Mouse (Mus musculus) B cell, adult 2 months (primary cell): Measurements from ENCODE around the gene Arntl2.
A peak's percentile ranks its signal among the peaks of the same experiment; 100 is the strongest.

Source experiments
- DNase-seq, 2 experiments: peaks; one replicate each; pipeline ENCODE4 v3.0.0; 2022

Arntl2 gene

DNA sequence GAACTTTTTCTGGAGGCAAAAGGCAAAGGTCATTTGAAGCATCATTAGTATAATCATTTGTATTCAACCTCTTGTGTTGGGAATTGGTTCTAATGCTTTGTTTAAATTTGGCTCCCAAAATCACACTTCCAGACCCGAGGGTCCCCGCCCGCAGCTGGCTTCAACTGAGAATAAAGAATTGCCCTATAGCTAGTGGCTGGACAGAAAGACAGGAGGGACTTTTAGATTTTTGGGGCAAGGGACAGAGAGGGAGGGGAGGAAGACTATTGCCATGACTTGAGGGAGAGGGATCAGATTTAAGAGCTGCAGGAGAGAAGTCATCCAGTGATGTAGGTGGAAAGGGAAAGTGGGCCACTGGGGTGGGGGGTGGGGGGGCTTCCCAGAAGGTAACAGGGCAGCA, 14.3 kb upstream of the Arntl2 start:
- DNase-seq: no peak

DNA sequence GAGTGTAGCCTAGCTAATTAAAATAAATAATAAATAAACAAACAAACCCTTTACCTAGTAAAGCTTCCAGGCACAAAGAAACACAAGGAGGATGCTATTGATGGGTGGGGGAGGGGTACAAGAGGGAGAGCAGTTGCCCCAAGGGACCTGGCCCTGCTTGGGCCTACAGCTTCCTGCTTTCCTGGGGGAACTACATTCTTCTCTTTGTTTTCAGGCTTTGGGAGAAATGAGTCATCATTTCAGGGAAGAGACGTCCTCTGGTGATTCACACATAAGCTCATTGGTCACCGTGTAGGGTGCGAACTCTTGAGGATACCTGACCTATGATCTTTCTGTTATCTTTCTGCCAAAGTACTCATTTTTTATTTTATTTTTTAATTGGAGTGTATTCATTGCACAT, 2.3 kb upstream of the Arntl2 start:
- no peak for DNase-seq

DNA sequence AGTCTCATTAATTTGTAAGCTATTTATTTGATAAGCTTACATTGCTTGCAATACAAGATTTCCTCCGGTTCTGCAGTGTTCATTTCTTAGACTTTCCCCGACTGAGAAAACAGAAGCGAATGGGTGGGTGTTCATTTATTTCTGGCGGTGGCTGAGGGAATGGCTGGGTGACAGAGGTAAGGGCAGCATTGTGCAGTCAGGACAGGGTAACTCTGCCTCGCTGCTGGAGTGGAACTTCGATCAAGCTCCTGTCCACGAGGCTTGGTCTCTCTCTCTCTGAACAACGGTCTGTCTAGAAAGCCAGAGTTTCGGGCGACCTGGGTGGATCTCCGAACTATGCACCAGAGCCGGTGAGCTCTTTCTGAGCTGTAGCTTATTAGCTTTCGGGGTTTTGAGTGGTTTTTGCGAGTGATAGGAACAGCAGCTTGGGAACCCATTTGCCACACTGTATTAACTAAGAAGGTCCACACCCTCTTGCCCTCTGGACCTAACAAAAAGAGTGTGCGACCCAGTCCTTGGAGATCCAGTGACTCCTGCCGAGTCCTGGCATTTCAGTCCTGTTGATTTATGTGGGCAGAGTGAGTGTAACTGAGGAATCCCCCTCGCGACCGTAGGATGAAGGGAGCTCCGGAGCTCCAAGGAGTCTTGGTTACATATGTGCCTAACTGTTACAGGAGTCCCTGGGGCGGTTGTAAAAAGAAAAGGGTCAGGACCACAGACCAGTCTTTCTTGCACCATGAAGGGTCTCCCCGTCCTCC, 510 bp upstream of the Arntl2 start:
- no peak for DNase-seq

DNA sequence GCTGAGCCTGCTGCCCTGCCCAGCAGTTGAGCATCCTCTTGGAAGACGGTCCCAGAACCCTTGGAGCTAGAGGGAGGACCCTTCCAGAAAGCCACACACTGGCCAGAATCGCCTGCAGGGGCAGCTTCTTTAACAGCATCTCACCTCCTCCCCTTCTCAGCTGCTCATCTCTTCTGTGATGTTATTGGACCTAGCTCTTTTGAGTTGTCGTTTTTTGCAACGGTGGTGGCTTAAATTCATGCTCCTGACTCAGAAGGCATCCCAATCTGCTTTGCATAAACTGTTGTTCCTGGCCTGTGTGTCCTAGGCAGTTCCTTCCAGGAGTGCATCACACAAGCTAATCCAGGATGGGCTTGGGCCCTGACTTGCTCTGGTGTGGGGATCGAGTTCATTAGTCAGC, 1.6 kb downstream of the Arntl2 start:
- DNase-seq: no peak

DNA sequence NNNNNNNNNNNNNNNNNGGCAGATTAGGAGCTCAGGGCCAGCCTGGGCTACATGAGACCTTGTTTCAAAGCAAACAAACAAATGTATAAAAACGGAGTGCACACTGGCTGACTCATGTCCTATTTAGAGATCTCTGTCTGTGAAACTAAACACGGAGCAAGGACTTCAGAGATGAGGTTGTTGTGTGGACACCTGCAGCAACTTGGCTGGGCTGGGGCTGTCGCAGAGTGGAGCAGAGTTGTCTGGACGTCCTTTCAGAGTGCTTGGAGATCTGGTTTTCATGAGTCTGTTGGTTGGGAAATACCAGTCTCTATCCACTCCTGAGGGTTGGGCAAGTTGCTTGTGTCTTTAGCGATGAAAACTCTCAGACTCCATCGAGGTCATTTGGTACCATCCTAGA, 14.1 kb downstream of the Arntl2 start:
- DNase-seq: no peak

DNA sequence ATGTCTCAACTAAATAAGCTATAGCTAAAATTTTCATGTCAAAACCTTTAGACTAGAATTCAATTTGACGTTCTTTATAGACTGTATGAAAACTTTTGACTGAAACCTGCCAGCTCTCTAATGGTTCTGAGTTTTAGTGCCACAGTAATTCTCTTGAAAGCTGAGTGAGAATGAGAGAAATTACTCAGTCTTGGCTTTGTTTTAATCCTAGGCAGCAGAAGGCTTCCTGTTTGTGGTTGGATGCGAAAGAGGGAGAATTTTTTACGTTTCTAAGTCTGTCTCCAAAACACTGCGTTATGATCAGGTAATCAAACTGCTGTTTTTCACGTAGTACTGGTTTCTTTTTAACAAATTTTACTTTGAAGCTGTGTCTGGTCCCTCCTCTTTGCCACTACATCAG, 17.2 kb downstream of the Arntl2 start:
- DNase-seq: no peak

DNA sequence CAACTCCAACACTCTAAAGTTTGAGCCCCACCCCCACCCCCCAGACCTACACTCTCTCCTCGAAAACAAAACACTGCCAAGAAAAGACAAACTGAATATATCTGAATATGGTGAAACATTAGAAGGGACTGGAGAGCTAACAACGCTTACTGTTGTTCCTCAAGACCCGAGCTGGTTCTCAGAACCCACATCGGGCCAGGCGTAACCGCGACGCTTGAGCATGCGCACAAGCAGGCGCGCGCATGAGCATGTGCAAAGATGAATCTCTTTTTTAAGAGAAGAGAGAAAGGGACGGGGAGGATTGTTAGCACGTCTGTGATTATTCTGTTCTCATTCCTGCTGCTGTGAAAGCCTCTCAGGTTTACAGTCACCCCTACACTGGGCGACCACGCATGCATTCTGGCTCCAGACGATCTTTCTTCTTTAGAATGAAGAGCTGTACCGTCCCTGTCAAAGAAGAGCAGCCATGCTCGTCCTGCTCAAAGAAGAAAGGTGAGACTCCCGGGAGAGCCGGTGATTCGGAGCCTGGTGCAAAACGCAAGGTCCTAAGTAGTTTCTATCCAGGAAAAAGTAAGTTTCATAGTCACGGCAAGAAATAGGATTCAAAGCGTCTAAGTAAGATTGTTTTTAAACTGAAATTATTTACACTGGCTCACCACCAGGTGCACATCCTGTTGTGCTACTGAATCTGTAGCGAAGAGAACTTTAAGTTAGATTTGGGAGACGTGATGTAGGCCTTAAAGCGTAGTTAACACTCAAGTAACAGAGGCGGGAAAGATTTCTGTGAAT, 24.5 kb downstream of the Arntl2 start:
- DNase-seq: no peak

DNA sequence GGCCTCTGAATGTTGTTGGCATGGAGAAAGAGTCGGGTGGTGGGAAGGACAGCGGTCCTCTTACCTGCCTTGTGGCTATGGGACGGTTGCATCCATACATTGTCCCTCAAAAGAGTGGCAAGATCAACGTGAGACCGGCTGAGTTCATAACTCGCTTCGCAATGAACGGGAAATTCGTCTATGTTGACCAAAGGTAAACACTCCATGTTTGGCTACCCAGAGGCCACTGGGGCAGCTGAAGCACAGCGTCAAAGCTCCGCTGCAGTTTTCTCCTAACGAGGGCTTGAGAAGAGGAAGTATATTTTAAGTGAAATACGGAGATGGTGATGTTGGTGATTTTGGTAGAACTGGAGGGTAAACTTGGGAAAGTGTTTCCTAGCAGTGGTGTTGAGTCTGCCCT, 26.1 kb downstream of the Arntl2 start:
- DNase-seq: no peak

DNA sequence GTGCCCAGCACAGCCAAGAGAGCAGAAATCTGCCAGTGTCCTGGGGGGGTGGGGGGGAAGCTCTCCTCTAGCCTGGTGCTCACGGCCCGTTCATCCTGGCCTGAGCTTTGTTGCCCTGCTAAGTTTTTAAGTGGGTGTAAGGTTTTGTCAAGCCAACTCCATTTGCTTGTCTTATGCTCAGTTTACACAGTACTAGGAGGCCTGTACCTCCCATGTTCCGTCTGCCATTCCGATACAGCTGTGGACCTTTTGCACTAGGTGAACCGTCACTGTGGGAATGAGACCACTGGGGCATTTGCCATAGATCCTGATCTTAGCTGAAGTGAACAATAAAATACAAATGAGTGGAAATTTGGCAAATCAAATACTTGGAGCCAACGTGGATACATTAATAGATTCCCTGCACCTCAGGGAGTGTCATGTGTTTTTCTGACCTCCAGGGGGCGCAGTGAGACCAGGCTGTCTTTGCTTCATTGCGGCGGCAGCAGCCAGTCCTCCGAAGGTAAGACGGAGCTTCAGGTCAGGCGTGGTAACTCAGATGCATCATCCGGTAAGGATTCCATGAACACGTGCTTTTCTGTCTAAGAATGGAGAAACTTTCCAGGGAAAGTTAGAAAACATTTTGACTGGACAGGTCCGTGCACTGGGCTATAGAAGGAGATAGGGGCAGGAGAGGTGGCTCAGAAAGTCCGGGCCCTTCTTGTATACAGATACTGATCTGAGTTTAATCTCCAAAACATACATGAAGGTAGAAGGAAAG, 29.1 kb downstream of the Arntl2 start:
- DNase-seq: peak; percentile 67 to 68

DNA sequence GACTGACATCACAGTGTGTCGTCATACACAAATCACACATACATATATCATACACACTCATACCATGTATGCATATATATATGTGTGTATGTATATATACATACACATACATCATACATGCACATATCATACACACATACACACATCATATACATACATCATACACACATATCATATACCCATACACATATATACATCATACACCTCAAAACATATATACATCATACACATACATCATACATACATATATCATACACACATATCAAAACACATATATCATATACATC, 29.6 kb downstream of the Arntl2 start:
- DNase-seq: no peak

DNA sequence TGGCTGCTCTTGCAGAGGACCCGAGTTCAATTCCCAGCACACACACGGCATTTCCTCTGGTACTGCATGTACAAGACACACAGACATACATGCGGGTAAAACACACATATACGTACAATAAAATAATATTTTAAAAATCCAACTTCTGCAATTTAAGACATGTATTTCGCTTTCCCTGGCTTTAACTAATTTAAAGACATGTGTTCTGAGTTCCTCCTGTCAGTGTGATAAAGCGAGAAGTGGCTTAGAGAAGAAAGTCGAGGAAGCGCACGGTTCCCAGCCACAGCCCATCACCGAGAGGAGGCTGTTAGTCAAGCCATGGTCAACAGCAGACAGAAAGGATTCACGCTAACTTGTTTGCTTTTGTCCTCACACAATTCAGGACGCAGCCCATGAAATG, 35.5 kb downstream of the Arntl2 start:
- DNase-seq: no peak

DNA sequence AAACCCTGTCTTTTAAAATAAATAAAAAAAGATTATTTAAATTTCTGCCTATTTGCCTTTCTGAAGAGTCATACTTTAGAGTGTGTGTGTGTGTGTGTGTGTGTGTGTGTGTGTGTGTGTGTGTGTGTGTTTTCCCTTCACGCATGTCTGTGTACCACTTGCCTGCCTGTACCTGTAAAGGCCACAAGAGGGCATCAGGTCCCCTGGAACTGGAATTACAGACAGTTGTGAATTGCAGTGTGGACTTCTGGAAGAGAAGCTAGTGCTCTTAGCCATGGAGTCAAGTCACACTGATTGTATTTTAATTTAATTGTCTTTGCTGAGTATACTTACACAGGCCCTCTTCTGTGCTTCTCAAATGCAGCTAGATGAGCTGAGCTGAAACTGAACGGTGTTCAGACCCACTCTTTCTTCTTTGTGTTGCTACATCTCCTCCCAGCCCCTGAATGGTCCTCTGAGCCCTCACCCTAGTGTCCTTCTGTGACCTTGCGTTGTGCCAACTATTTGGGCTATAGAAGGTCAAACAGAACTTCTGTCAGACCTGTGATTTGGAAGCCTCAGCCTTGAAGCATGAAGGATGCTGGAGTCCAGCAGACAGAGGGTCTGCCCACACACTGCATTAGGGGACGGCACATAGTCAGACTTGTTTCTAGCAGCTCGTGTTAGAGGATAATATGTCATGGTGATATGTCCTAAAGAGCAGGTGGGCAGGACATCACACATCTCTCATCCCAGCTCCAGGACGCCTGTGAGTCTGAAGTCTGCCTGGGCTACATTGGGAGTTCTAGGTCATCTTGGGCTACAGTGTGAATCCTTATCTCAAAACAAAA, 37.8 kb downstream of the Arntl2 start:
- peak; percentile 28 to 40 for DNase-seq

DNA sequence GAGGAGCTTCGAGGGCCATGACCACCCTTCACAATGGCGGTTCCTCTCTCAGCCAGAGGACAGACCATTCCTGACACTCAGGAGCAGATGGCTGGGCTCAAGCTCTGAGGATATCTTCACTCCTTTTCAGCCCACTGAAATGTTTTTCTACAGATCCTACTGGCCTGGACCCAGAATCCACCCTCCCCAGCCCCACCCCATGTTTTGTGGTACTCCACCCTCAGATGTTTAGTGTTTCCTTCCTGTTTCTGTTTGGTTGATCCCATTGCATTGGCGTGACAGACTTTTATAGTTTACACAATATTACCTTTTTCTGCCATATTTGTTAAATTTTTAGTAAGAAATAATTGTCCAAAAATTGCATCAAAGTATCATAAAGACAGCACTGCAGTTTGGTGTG, 38.5 kb downstream of the Arntl2 start:
- no peak for DNase-seq

DNA sequence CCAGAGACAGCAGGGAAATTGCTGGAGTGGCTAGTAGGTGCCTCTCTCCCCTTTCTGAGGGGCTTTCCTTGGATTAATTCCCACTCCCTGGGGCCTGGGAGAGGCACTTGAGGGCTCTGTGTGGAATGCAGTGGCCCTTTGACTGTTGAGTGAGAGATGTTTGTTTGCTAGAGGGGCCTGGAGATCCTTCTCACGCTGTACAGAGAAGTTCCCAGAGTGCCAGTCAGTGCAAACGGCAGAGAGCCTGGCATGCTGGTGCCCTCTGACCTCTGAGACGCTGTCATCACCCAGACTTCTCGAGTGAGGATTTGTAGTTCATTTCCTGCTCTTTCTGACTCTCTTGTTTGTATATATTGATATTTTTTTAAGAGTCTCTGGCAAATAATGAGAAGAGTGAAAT, 39.9 kb downstream of the Arntl2 start:
- no peak for DNase-seq

DNA sequence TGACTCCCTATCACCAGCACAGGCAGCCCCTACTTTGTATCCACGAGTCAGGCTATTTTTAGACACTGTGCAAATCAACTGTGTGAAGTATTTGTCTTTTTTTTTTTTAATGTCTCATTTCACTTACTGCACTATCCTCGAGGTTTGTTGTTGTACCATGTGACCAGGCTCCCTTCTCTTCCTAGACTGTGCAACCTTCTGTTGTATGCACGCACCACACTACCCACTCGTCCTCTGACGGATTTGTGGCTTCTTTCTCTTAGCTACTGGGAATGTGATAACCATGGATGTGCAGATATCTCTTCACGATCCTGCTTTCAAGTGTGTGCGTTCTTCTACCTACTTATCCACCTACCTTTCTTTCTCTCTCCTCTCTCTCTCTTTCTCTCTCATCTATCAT, 41.5 kb downstream of the Arntl2 start:
- DNase-seq: no peak

DNA sequence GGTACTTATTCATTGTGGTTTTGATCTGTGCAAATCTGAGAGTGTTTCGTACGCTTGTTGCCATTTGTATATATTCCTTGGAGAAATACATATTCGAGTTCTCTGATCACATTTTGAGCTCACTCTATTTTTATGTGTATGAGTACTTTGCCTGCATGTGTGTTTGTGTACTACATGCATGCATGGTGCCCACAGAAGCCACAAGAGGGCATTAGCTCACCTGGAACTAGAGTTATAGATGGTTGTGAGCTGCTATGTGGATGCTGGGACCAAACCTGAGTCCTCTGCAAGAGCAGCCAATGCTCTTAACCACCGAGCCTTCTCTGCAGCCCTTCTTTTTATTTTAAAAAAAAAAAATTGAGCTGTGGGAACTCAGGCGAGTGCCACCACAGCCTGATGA, 42.5 kb downstream of the Arntl2 start:
- no peak for DNase-seq

DNA sequence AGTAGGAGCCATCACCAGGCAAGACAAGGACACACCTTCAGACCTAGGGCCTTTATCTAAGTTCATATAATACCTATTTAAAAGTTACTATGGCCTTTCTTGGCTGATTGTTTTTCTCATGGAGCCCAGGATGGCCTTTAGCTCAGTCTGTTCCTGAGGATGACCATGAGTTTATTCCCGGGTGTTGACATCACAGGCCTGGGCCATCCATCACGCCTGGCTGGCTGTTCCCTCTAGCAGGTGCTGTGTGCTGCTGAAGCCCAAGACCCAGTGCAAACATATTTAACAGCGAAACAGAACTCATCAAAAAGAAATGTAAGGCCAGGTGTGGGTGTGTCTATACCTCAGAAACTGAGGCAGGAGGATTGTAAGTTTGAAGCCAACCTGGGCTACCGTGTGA, 43.0 kb downstream of the Arntl2 start:
- no peak for DNase-seq

DNA sequence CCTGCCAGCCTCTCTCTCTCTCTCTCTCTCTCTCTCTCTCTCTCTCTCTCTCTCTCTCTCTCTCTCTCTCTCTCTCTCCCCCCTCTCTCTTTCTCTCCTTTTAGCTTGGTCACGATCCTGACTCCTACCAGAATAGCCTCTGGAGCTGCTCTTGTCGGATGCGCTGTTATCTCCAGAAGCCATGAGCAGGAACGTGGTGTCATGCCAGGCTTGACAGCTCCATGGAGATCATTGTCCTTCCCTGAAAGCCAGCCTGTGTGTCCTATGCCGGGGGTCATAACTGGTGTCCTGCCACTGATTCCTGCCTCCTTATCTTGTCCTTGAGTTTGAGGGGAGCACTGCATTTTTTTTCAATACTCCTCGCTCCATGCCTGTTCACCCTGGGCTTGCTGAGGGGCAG, 49.0 kb downstream of the Arntl2 start:
- no peak for DNase-seq

DNA sequence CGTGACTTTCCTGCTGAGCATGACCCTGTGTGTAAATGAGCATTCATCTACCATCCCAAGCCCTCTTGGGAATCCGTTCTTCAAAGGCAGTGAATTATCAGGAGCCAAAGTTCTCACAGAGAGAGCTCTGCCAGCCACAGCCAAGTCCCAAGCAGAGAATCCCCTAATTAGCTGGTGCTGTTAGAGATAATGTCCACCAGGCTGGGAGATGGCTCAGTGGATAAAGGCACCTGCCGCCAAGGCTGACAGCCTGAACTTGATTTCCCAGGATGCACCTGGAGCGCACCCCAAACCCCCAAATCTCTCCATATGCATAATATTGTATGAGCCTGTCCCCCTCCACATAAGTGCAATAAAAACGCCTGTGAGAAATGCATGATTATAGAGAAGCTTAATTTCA, 49.5 kb downstream of the Arntl2 start:
- no peak for DNase-seq

DNA sequence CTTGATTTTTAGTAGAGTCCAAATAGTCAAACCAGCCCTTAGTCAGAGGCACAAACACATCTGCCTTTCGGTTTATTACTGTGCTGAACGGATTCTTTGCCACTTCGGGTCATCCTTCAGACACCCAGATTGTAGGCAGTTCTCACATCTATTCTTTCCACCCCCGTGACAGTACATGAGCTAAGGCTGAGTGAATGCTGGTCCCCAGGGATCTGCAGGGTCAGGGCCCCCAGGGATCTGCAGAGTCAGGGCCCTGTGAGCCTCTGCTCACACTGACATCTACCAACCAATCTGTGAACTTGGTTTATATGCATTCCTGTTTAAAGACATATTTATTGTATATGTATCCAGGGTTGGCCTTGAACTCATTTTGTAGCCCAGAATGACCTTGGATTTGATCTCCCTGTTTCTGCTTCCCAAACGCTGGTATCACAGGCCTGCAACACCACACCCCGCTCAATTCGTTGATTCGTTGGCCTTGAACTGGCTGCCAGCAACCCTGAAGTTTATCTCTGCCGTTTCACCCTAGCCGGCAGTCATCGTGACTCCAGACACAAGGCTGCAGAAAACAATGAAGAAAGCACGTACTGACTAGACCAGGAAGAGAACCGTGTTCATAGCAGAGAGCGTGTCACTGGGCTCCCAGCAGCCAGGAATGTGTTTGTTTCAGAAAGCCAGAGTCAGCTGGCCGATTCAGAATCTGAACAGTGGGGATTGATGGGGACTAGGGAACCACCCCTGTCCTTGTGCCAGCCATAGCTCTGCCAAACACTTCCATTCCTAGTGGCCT, 50.3 kb downstream of the Arntl2 start:
- DNase-seq: peak; percentile 3 to 23

DNA sequence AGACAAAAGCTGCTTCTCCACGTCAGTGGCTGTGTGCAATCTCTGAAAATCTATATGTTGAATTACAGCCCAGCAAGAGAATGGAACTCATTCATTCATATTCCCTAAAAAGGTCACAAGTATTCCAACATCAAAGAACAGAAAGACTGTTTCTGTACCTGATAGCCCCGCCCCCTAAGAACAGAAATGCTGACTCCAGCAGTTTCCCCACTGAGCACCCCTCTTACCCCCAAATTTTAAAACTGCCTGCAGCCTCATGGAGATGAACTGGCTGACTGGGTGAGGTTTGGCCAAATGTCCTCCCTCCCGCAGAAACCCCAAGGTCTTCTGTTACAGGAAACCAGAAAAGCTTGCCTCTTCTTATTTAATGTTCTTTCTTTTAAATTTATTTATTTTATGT, 51.5 kb downstream of the Arntl2 start:
- DNase-seq: no peak

DNA sequence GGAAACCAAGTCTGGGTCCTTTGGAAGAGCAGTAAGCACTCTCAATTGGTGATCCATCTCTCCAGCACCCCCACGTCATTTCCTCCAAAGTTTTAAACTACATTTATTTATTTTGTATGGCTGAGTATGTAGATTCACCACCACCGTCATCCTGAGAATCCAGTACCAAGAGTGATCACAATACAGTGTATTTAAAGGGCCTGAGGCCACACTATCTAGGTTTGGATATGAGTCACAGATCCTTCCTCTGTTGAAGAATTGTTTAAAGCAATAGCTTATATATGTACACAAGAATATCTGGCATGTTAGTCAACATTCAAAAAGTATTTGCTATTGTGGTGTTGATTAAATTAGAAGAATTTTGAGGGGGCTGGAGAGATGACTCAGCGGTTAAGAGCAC, 52.4 kb downstream of the Arntl2 start:
- no peak for DNase-seq
